Mouse (Mus musculus): ENCODE measurements around the gene Usp8.
A peak's percentile ranks its signal among the peaks of the same experiment; 100 is the strongest.

The Usp8 gene

GRCm38 (mm10) chr2:126706759-126707437 lies at the start of gene Usp8:
Gene Usp8, plus strand, starts transcription at chr2:126707328.
- DNase-seq (ENCODE audit: low read depth, low spot score): peak; percentile 98

GRCm38 (mm10) chr2:126663481-126663880 lies 43.6 kb upstream of the Usp8 start:
- peak; percentile 57 for DNase-seq (ENCODE audit: low read depth, low spot score)

- no peak for DNase-seq (ENCODE audit: low read depth, low spot score)
Measured at GRCm38 (mm10) chr2:126665984-126666383, 41.1 kb upstream of the Usp8 start.

GRCm38 (mm10) chr2:126668621-126669252 lies 38.4 kb upstream of the Usp8 start:
- DNase-seq (ENCODE audit: low read depth, low spot score): no peak

GRCm38 (mm10) chr2:126673317-126674242 lies 33.5 kb upstream of the Usp8 start:
- DNase-seq (ENCODE audit: low read depth, low spot score): no peak

GRCm38 (mm10) chr2:126674441-126675168 lies 32.5 kb upstream of the Usp8 start:
- DNase-seq (ENCODE audit: low read depth, low spot score): peak; percentile 76

- DNase-seq (ENCODE audit: low read depth, low spot score): peak; percentile 94
Measured at GRCm38 (mm10) chr2:126675169-126676121, 31.7 kb upstream of the Usp8 start.

- no peak for DNase-seq (ENCODE audit: low read depth, low spot score)
Measured at GRCm38 (mm10) chr2:126676122-126676515, 31.0 kb upstream of the Usp8 start, which contains the start of gene Gabpb1. Gene Gabpb1, minus strand, starts transcription at chr2:126676337.

- peak; percentile 47 for DNase-seq (ENCODE audit: low read depth, low spot score)
Measured at GRCm38 (mm10) chr2:126677366-126677765, 29.8 kb upstream of the Usp8 start.

GRCm38 (mm10) chr2:126682333-126682732 lies 24.8 kb upstream of the Usp8 start:
- DNase-seq (ENCODE audit: low read depth, low spot score): no peak

- no peak for DNase-seq (ENCODE audit: low read depth, low spot score)
Measured at GRCm38 (mm10) chr2:126682937-126683336, 24.2 kb upstream of the Usp8 start.

GRCm38 (mm10) chr2:126691290-126691689 lies 15.8 kb upstream of the Usp8 start:
- DNase-seq (ENCODE audit: low read depth, low spot score): no peak

GRCm38 (mm10) chr2:126695285-126695684 lies 11.8 kb upstream of the Usp8 start:
- DNase-seq (ENCODE audit: low read depth, low spot score): no peak

- no peak for DNase-seq (ENCODE audit: low read depth, low spot score)
Measured at GRCm38 (mm10) chr2:126707438-126707779, 281 bp downstream of the Usp8 start.

- DNase-seq (ENCODE audit: low read depth, low spot score): no peak
Measured at GRCm38 (mm10) chr2:126708361-126708760, 1.2 kb downstream of the Usp8 start.

GRCm38 (mm10) chr2:126712526-126712925 lies 5.4 kb downstream of the Usp8 start:
- DNase-seq (ENCODE audit: low read depth, low spot score): no peak

GRCm38 (mm10) chr2:126712950-126713349 lies 5.8 kb downstream of the Usp8 start:
- no peak for DNase-seq (ENCODE audit: low read depth, low spot score)

- no peak for DNase-seq (ENCODE audit: low read depth, low spot score)
Measured at GRCm38 (mm10) chr2:126729207-126729606, 22.1 kb downstream of the Usp8 start.

GRCm38 (mm10) chr2:126730502-126730901 lies 23.4 kb downstream of the Usp8 start:
- no peak for DNase-seq (ENCODE audit: low read depth, low spot score)

GRCm38 (mm10) chr2:126735339-126736073 lies 28.4 kb downstream of the Usp8 start:
- no peak for DNase-seq (ENCODE audit: low read depth, low spot score)
